ENCODE assay signal across 7 mouse cellular contexts in the genomic region with DNA sequence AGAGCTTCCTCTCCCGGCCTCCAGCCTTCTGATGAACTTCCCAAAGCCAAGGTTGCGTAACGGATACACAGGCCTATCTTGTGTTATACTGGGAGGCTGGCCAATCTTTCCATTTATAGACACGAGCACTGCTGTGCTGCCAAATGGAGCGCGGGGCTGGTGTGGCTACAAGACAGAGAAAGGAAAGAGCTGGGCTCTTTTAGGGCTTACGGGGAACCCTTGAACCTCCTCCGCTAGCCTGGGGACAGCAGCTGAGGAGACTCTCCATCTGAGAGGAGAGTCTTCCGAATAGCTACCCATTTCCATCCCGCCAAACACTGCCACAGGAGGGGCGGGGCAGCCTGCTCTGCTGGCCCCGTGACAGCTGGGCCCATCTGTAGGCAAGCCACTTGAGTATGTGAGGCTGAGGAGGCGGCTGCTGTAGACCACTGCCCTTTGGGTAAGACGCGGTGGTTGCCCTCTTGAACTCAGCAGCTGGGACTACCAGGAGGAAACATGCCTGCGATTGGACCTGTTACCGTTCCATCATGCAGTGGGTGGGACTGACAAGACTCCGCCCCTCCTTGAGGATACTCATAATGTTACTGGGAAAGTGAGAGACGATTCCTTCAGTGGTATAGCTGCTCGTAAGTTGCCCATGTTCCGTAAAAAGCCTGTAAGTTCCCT. TPM values are rescaled to one million over a fixed set of nuclear protein-coding genes. Genes with fewer than 3 reads are reported as not detected.
DNase-seq lines count a peak whose midpoint lies in the region; ATAC-seq lines count a peak whose summit lies in the region.

No protein-coding gene starts in this region.

- no peak overlapping the region for H3K27ac ChIP-seq in embryonic facial prominence, embryonic 11.5 days (replicated peaks; ENCODE audit: low read depth, low read length)
- H3K27ac ChIP-seq in midbrain, embryonic 14.5 days (replicated peaks; ENCODE audit: low read depth, low read length) = 0 out of 2 replicates have a peak overlapping the region, but pooled peaks have one; percentile 38

- WGBS in embryonic facial prominence, embryonic 11.5 days = 77% methylated on average over 21 of the region's 21 CpGs
- 68% methylated on average over 21 of the region's 21 CpGs for whole genome bisulfite sequencing in midbrain, embryonic 14.5 days

- H3K9ac ChIP-seq in embryonic facial prominence, embryonic 11.5 days (replicated peaks; ENCODE audit: low read length) = no peak overlapping the region
- H3K9ac ChIP-seq in midbrain, embryonic 14.5 days (replicated peaks; ENCODE audit: low read length) = no peak overlapping the region

- no peak overlapping the region for H3K4me2 ChIP-seq in embryonic facial prominence, embryonic 11.5 days (ENCODE audit: low read depth, low read length)
- H3K4me2 ChIP-seq in midbrain, embryonic 14.5 days (ENCODE audit: low read length) = no peak overlapping the region

- H3K4me1 ChIP-seq in embryonic facial prominence, embryonic 11.5 days (ENCODE audit: control insufficient read depth, insufficient read depth, low read length) = no peaks in the 10 kb centered on the region
- no peaks in the 10 kb centered on the region for H3K4me1 ChIP-seq in midbrain, embryonic 14.5 days (ENCODE audit: control insufficient read depth, insufficient read depth, low read length)

- H3K27me3 ChIP-seq in embryonic facial prominence, embryonic 11.5 days (ENCODE audit: control insufficient read depth, insufficient read depth, low read length) = no peaks in the 10 kb centered on the region
- H3K27me3 ChIP-seq in midbrain, embryonic 14.5 days (ENCODE audit: control insufficient read depth, insufficient read depth, low read length) = no peaks in the 10 kb centered on the region

- no peak overlapping the region for H3K4me3 ChIP-seq in embryonic facial prominence, embryonic 11.5 days (ENCODE audit: low read depth, low read length)
- no peak overlapping the region for H3K4me3 ChIP-seq in midbrain, embryonic 14.5 days (replicated peaks; ENCODE audit: low read depth, low read length)

- no peaks in the 10 kb centered on the region for H3K9me3 ChIP-seq in embryonic facial prominence, embryonic 11.5 days (replicated peaks; ENCODE audit: control insufficient read depth, low read length)
- H3K9me3 ChIP-seq in midbrain, embryonic 14.5 days (ENCODE audit: control insufficient read depth, low read length) = no peaks in the 10 kb centered on the region

- ATAC-seq in embryonic facial prominence, embryonic 11.5 days (replicated peaks; ENCODE audit: insufficient number of reproducible peaks, low FRiP score, low TSS enrichment, low read depth) = 0 out of 2 replicates have a peak, but pooled peaks have one; percentile 30
- peak; percentile 42 for ATAC-seq in granulocyte monocyte progenitor cell, adult 5-6 weeks (replicated peaks; ENCODE audit: poor library complexity, severe bottlenecking)
- no peak for ATAC-seq in midbrain, embryonic 14.5 days (ENCODE audit: low FRiP score, low TSS enrichment)

- peak; percentile 77 for DNase-seq in adrenal gland, postnatal 25 days
- DNase-seq in embryonic facial prominence, embryonic 11.5 days (ENCODE audit: low spot score) = no peak
- DNase-seq in kidney, adult 18-20 months = peak; percentile 85
- DNase-seq in left cerebral cortex, postnatal 36 days (ENCODE audit: low spot score in 2 of 2) = peak; percentile 73 to 79
- peak; percentile 69 for DNase-seq in midbrain, embryonic 14.5 days
- peak; percentile 60 to 68 for DNase-seq in spleen, postnatal 36 days (ENCODE audit: low spot score in 2 of 2)

- intact Hi-C loops in left cerebral cortex, postnatal 36 days (cut with DNase I) = no loop called here

- H3K36me3 ChIP-seq in embryonic facial prominence, embryonic 11.5 days (replicated peaks; ENCODE audit: control insufficient read depth, insufficient read depth, low read depth, low read length) = no peaks in the 10 kb centered on the region
- H3K36me3 ChIP-seq in midbrain, embryonic 14.5 days (ENCODE audit: control insufficient read depth, insufficient read depth, low read length) = no peaks in the 10 kb centered on the region

RNA-seq across cellular contexts. Expression of gene Mgst2, which starts 48.7 kb away (rescaled TPM):
- 220 and 309 TPM in 2 replicates for total RNA-seq in adrenal gland, postnatal 25 days (2021)
- polyA plus RNA-seq in embryonic facial prominence, embryonic 11.5 days (2014; fragmentation: Nextera tagmentation; extraction: Ambion mirVana) = 0.81 and 0.90 TPM in 2 replicates
- total RNA-seq in granulocyte monocyte progenitor cell, adult 5-6 weeks (2014; fragmentation: Nextera tagmentation) = 119 and 127 TPM in 2 replicates
- 38.6 and 72.3 TPM in 2 replicates for total RNA-seq in granulocyte monocyte progenitor cell, adult 5-6 weeks (2017)
- total RNA-seq in left cerebral cortex, postnatal 36 days (2021) = not detected
- 0.46 and 0.86 TPM in 2 replicates for polyA plus RNA-seq in midbrain, embryonic 14.5 days (2014; fragmentation: Nextera tagmentation; extraction: Ambion mirVana)

Comparison
In these comparisons a context has a peak if more than half of its experiments do, and no peak if none do; other contexts are left out.
1. RNA of gene Mgst2, which starts 48.7 kb away (total RNA-seq): 220 to 309 TPM in adrenal gland, postnatal 25 days and 38.6 to 127 TPM in granulocyte monocyte progenitor cell, adult 5-6 weeks; not detected in left cerebral cortex, postnatal 36 days; every median in the first group is over 10 times any median in the second.